In genomic region chr14:105198401-105198800, GRCm38 (mm10) we compare ENCODE assay signal across 8 mouse cellular contexts. TPM values are rescaled to one million over a fixed set of nuclear protein-coding genes. Genes with fewer than 3 reads are reported as not detected.
DNase-seq lines count a peak whose midpoint lies in the region; ATAC-seq and TF ChIP-seq lines count a peak whose summit lies in the region.

No protein-coding gene starts in this region.

- no peaks in the 10 kb centered on the region for H3K4me1 ChIP-seq in lung, embryonic 14.5 days (ENCODE audit: insufficient read depth)
- H3K4me1 ChIP-seq in lung, adult 2 months (ENCODE audit: control insufficient read depth, insufficient read depth, low read length) = no peaks in the 10 kb centered on the region
- no peaks in the 10 kb centered on the region for H3K4me1 ChIP-seq in neural tube, embryonic 15.5 days

- peak; percentile 34 for TF ChIP-seq CTCF in lung, embryonic 14.5 days (IDR thresholded peaks at IDR 0.05; ENCODE audit: low read depth)
- TF ChIP-seq CTCF in lung, adult 2 months (IDR thresholded peaks at IDR 0.05; ENCODE audit: insufficient read depth, low read length) = no peak; the same call in 1 of the 2 replicates

- no peak overlapping the region for H3K9ac ChIP-seq in lung, embryonic 14.5 days
- H3K9ac ChIP-seq in neural tube, embryonic 15.5 days (replicated peaks) = no peak overlapping the region

- no peak for TF ChIP-seq POLR2A in lung, adult 2 months (IDR thresholded peaks at IDR 0.05; ENCODE audit: borderline replicate concordance, extremely low read depth, low read depth, low read length)

- no peak overlapping the region for H3K4me2 ChIP-seq in lung, embryonic 14.5 days
- no peak overlapping the region for H3K4me2 ChIP-seq in neural tube, embryonic 15.5 days

- H3K4me3 ChIP-seq in lung, embryonic 14.5 days (ENCODE audit: low read depth, low read length) = no peak overlapping the region
- H3K4me3 ChIP-seq in lung, adult 2 months (replicated peaks; ENCODE audit: extremely low read depth, low read depth, low read length) = no peak overlapping the region
- no peak overlapping the region for H3K4me3 ChIP-seq in neural tube, embryonic 15.5 days (replicated peaks)

- no peaks in the 10 kb centered on the region for H3K36me3 ChIP-seq in lung, embryonic 14.5 days (ENCODE audit: insufficient read depth)
- H3K36me3 ChIP-seq in neural tube, embryonic 15.5 days = no peaks in the 10 kb centered on the region

- no peaks in the 10 kb centered on the region for H3K9me3 ChIP-seq in lung, embryonic 14.5 days (ENCODE audit: low read depth, low read length)
- no peaks in the 10 kb centered on the region for H3K9me3 ChIP-seq in neural tube, embryonic 15.5 days (replicated peaks)

- 0 out of 2 replicates have a peak, but pooled peaks have one; percentile 52 for ATAC-seq in cerebellum, adult (ENCODE audit: insufficient number of reproducible peaks, low FRiP score, low TSS enrichment)
- no peak for ATAC-seq in lung, embryonic 14.5 days (ENCODE audit: insufficient read depth)
- peak; percentile 69 to 75 for ATAC-seq in hematopoietic stem cell, adult 5-6 weeks (replicated peaks in 1 of 2; ENCODE audit: insufficient read depth in 1 of 2, low FRiP score in 2 of 2, low TSS enrichment in 1 of 2, low read depth in 1 of 2, poor library complexity in 2 of 2, severe bottlenecking in 2 of 2)
- no peak for ATAC-seq in neural tube, embryonic 15.5 days (ENCODE audit: low FRiP score)

- DNase-seq in cerebellum, postnatal 4 days (ENCODE audit: low spot score in 2 of 2) = no peak
- DNase-seq in lung, embryonic 14.5 days = no peak
- DNase-seq in lung, adult 2 months = no peak
- DNase-seq in retina, postnatal 1 day = peak; percentile 24
- no peak for DNase-seq in gastrocnemius, postnatal 10 days

- 46% methylated on average over 5 of the region's 5 CpGs for WGBS in lung, embryonic 14.5 days
- 47% methylated on average over 5 of the region's 5 CpGs for WGBS in lung, adult 2 months
- WGBS in neural tube, embryonic 15.5 days = 62% methylated on average over 5 of the region's 5 CpGs

- H3K27me3 ChIP-seq in lung, embryonic 14.5 days (ENCODE audit: insufficient read depth, low read length) = no peaks in the 10 kb centered on the region
- no peaks in the 10 kb centered on the region for H3K27me3 ChIP-seq in neural tube, embryonic 15.5 days (replicated peaks)

- H3K27ac ChIP-seq in lung, embryonic 14.5 days (ENCODE audit: low read depth) = no peak overlapping the region
- no peak overlapping the region for H3K27ac ChIP-seq in neural tube, embryonic 15.5 days (replicated peaks)

RNA-seq across cellular contexts. Expression of gene Rbm26, which starts 21.3 kb away (rescaled TPM):
- polyA plus RNA-seq in lung, embryonic 14.5 days (2014; fragmentation: Nextera tagmentation; extraction: Ambion mirVana) = 44.2 and 45.1 TPM in 2 replicates
- 9.2 and 12.2 TPM in 2 replicates for polyA plus RNA-seq in lung, adult 2 months (2012; rRNA removed)
- total RNA-seq in hematopoietic stem cell, adult 5-6 weeks (2017) = 97.7 and 104 TPM in 2 replicates
- 29.3 and 30.4 TPM in 2 replicates for polyA plus RNA-seq in neural tube, embryonic 15.5 days (2015; fragmentation: Nextera tagmentation; extraction: Ambion mirVana)
- 10 to 100 TPM; 24.8 to 34.3 TPM for total RNA-seq in gastrocnemius, postnatal 10 days (2021)

RNA-seq across cellular contexts. Expression of gene Ndfip2, which starts 60.0 kb away (rescaled TPM):
- 60.3 and 63.8 TPM in 2 replicates for polyA plus RNA-seq in lung, embryonic 14.5 days (2014; fragmentation: Nextera tagmentation; extraction: Ambion mirVana)
- 42.9 and 43.0 TPM in 2 replicates for polyA plus RNA-seq in lung, adult 2 months (2012; rRNA removed)
- 17.4 and 27.1 TPM in 2 replicates for total RNA-seq in hematopoietic stem cell, adult 5-6 weeks (2017)
- polyA plus RNA-seq in neural tube, embryonic 15.5 days (2015; fragmentation: Nextera tagmentation; extraction: Ambion mirVana) = 111 and 120 TPM in 2 replicates
- 10 to 100 TPM; 17.9 to 19.4 TPM for total RNA-seq in gastrocnemius, postnatal 10 days (2021)

Comparison
In these comparisons a context has a peak if more than half of its experiments do, and no peak if none do; other contexts are left out.
1. ATAC-seq: peak in cerebellum, adult (single experiment) and hematopoietic stem cell, adult 5-6 weeks (2 of 2); none in lung, embryonic 14.5 days (single experiment) and neural tube, embryonic 15.5 days (single experiment).